Mouse (Mus musculus): ENCODE data around the gene Gm28043. TPM values are rescaled to one million over a fixed set of nuclear protein-coding genes. Genes with fewer than 3 reads are reported as not detected.

The Gm28043 gene
- polyA plus RNA-seq, 1 experiment from 2014 or later: 2.7 TPM

Small RNA genes within 50 kb of the gene (microRNA-seq; reads per million reads assigned to microRNA genes)
- not detected for gene Mir7667

Other genes with a start within 250 kb of the Gm28043 start
- gene Pim1, start 124.1 kb upstream of the Gm28043 start, polyA plus RNA-seq (2014; fragmentation: Nextera tagmentation; extraction: Ambion mirVana): 23.1 and 24.3 TPM in 2 replicates
- not detected in 2 replicates for gene Gm17657, start 65.2 kb upstream of the Gm28043 start, polyA plus RNA-seq (2014; fragmentation: Nextera tagmentation; extraction: Ambion mirVana)
- gene Tbc1d22b, start 65.1 kb upstream of the Gm28043 start, polyA plus RNA-seq (2014; fragmentation: Nextera tagmentation; extraction: Ambion mirVana): 19.9 and 22.1 TPM in 2 replicates
- 0.35 and 0.45 TPM in 2 replicates for gene Tmem217, start 62.5 kb upstream of the Gm28043 start, polyA plus RNA-seq (2014; fragmentation: Nextera tagmentation; extraction: Ambion mirVana)
- 109 and 112 TPM in 2 replicates for gene Rnf8, start 86 bp upstream of the Gm28043 start, polyA plus RNA-seq (2014; fragmentation: Nextera tagmentation; extraction: Ambion mirVana)
- 138 and 147 TPM in 2 replicates for gene Cmtr1, start 45.7 kb downstream of the Gm28043 start, polyA plus RNA-seq (2014; fragmentation: Nextera tagmentation; extraction: Ambion mirVana)
- gene Ccdc167, start 102.2 kb downstream of the Gm28043 start, polyA plus RNA-seq (2014; fragmentation: Nextera tagmentation; extraction: Ambion mirVana): 16.1 and 16.4 TPM in 2 replicates